Mouse (Mus musculus) neutrophil, adult 65 days (primary cell): ENCODE results near the gene Zfp354a. TPM values are rescaled to one million over a fixed set of nuclear protein-coding genes. Genes with fewer than 3 reads are reported as not detected.

Experiments used
- total RNA-seq: library from RNA; stranded (reverse); gene quantifications from 2 replicates; pipeline ENCODE4 v1.2.4, GENCODE M21; 2023

Gene Zfp354a
- not detected in 2 replicates for total RNA-seq

GRCm38 (mm10) chr11:51059151-51059571 lies at the start of gene Zfp354a:
Zfp354a (plus strand) TSS chr11:51059257.

GRCm38 (mm10) chr11:51013936-51014335 lies 45.1 kb upstream of the Zfp354a start, which contains the start of gene Olfr54:
Olfr54 (plus strand) TSS chr11:51014236.

GRCm38 (mm10) chr11:51047809-51048208 lies 11.2 kb upstream of the Zfp354a start, which contains the start of gene Olfr1375:
Olfr1375 (plus strand) TSS chr11:51048109.

Other genes with a start within 250 kb of the Zfp354a start
- 0.14 and 0.28 TPM in 2 replicates for gene Zfp354c, start 231.5 kb upstream of the Zfp354a start, total RNA-seq
- not detected in 2 replicates for gene Zfp879, start 217.7 kb upstream of the Zfp354a start, total RNA-seq
- 0.20 and 0.54 TPM in 2 replicates for gene Grm6, start 208.6 kb upstream of the Zfp354a start, total RNA-seq
- not detected in 2 replicates for gene Zfp454, start 171.6 kb upstream of the Zfp354a start, total RNA-seq
- 0.16 TPM in 1 of 2 replicates, not detected in the other for gene Zfp2, start 143.1 kb upstream of the Zfp354a start, total RNA-seq
- gene Zfp354b, start 127.6 kb upstream of the Zfp354a start, total RNA-seq = not detected in 2 replicates
- not detected in 2 replicates for gene 4933414I15Rik, start 115.5 kb upstream of the Zfp354a start, total RNA-seq
- gene Prop1, start 105.5 kb upstream of the Zfp354a start, total RNA-seq = not detected in 2 replicates
- not detected in 2 replicates for gene Olfr1378, start 92.7 kb upstream of the Zfp354a start, total RNA-seq
- not detected in 2 replicates for gene Olfr1377, start 77.3 kb upstream of the Zfp354a start, total RNA-seq
- gene Olfr51, start 55.7 kb upstream of the Zfp354a start, total RNA-seq = not detected in 2 replicates
- gene Olfr54, start 45.0 kb upstream of the Zfp354a start, total RNA-seq = not detected in 2 replicates
- not detected in 2 replicates for gene Olfr1375, start 11.1 kb upstream of the Zfp354a start, total RNA-seq
- not detected in 2 replicates for gene Gm12569, start 161.2 kb downstream of the Zfp354a start, total RNA-seq
- 264 and 321 TPM in 2 replicates for gene Clk4, start 202.5 kb downstream of the Zfp354a start, total RNA-seq
- 1.6 TPM in 1 of 2 replicates, not detected in the other for gene BC049762, start 203.8 kb downstream of the Zfp354a start, total RNA-seq
- 0.51 and 0.61 TPM in 2 replicates for gene Col23a1, start 230.7 kb downstream of the Zfp354a start, total RNA-seq